Mouse (Mus musculus) embryo, embryonic 11.5 days (tissue): Measurements from ENCODE around the gene Mal.

Source experiments
- DNase-seq: peaks from one replicate; pipeline ENCODE4 v3.0.0-alpha.2; 2012; ENCODE audit warnings: low read depth, low spot score

Mal gene

GRCm38 (mm10) chr2:127656086-127656720, at the start of gene Mal:
Mal (minus strand) TSS chr2:127656695.
- no peak for DNase-seq

- no peak for DNase-seq
Measured at GRCm38 (mm10) chr2:127705267-127705666, 48.8 kb upstream of the Mal start.

GRCm38 (mm10) chr2:127689239-127689638, 32.7 kb upstream of the Mal start:
- DNase-seq = no peak

GRCm38 (mm10) chr2:127683687-127684331, 27.3 kb upstream of the Mal start:
- peak; percentile 53 for DNase-seq

- DNase-seq = no peak
Measured at GRCm38 (mm10) chr2:127667843-127668506, 11.5 kb upstream of the Mal start.

- no peak for DNase-seq
Measured at GRCm38 (mm10) chr2:127667015-127667414, 10.5 kb upstream of the Mal start.

GRCm38 (mm10) chr2:127662708-127663107, 6.2 kb upstream of the Mal start:
- DNase-seq = no peak

GRCm38 (mm10) chr2:127655419-127655818, 1.1 kb downstream of the Mal start:
- no peak for DNase-seq

- DNase-seq = no peak
Measured at GRCm38 (mm10) chr2:127654786-127655185, 1.7 kb downstream of the Mal start.

- no peak for DNase-seq
Measured at GRCm38 (mm10) chr2:127652805-127653204, 3.7 kb downstream of the Mal start.

- no peak for DNase-seq
Measured at GRCm38 (mm10) chr2:127652335-127652734, 4.2 kb downstream of the Mal start.

- no peak for DNase-seq
Measured at GRCm38 (mm10) chr2:127651601-127652000, 4.9 kb downstream of the Mal start.

- DNase-seq = no peak
Measured at GRCm38 (mm10) chr2:127649921-127650320, 6.6 kb downstream of the Mal start.

- DNase-seq = no peak
Measured at GRCm38 (mm10) chr2:127648145-127648544, 8.3 kb downstream of the Mal start.

GRCm38 (mm10) chr2:127646875-127647274, 9.6 kb downstream of the Mal start:
- DNase-seq = no peak

- DNase-seq = no peak
Measured at GRCm38 (mm10) chr2:127643728-127644704, 12.5 kb downstream of the Mal start.

- no peak for DNase-seq
Measured at GRCm38 (mm10) chr2:127638973-127639372, 17.5 kb downstream of the Mal start.

- no peak for DNase-seq
Measured at GRCm38 (mm10) chr2:127635581-127635980, 20.9 kb downstream of the Mal start.

- no peak for DNase-seq
Measured at GRCm38 (mm10) chr2:127632601-127633000, 23.9 kb downstream of the Mal start.

- DNase-seq = no peak
Measured at GRCm38 (mm10) chr2:127627990-127628570, 28.4 kb downstream of the Mal start.

GRCm38 (mm10) chr2:127627354-127627753, 29.1 kb downstream of the Mal start:
- no peak for DNase-seq
